Mouse (Mus musculus) E14TG2a.4 (cell line): ENCODE measurements at regions not wholly inside any gene's neighbourhood (a gene's known extent, or its start where the extent isn't known, plus 50 kb on each side); places are given as distances from the start of the nearest gene placed in this dataset.

Experiments used
- CTCF ChIP-seq: conservative IDR thresholded peaks from 2 replicates; pipeline ENCODE4 v1.5.1; 2014; ENCODE audit warnings: low read length
- POU5F1 ChIP-seq: IDR thresholded peaks from 2 replicates; pipeline ENCODE4 v1.6.1; 2014; ENCODE audit warnings: low read length, borderline replicate concordance

GRCm38 (mm10) chr6:31218880-31219279, 179.7 kb upstream of the Mkln1 start:
- TF ChIP-seq CTCF = no peak
- no peak for TF ChIP-seq POU5F1
